Mouse (Mus musculus): ENCODE measurements around the gene Kl.
A peak's percentile ranks its signal among the peaks of the same experiment; 100 is the strongest.

Kl gene

GRCm38 (mm10) chr5:151028906-151029305 is 76.5 kb downstream of the Kl start:
- no peak for DNase-seq (ENCODE audit: low spot score)

GRCm38 (mm10) chr5:151034715-151035512 is 82.5 kb downstream of the Kl start:
- DNase-seq (ENCODE audit: low spot score): no peak

GRCm38 (mm10) chr5:151037871-151038270 is 85.5 kb downstream of the Kl start:
- DNase-seq (ENCODE audit: low spot score): peak; percentile 33

- DNase-seq (ENCODE audit: low spot score): no peak
Measured at GRCm38 (mm10) chr5:151042911-151043310, 90.5 kb downstream of the Kl start.
